Mouse (Mus musculus) liver, adult 2 months (tissue): ENCODE measurements around the gene Rem1.

Experiments
- CTCF ChIP-seq: fragments of 200-500 bp; IDR thresholded peaks from 2 replicates; pipeline ENCODE4 v1.5.1; 2011; ENCODE audit warnings: low read depth, low read length, control low read depth
- POLR2A ChIP-seq: fragments of 200-500 bp; IDR thresholded peaks from 2 replicates; pipeline ENCODE4 v1.6.1; 2011; ENCODE audit warnings: low read length, control low read depth; ENCODE audit not compliant: insufficient read depth; ENCODE audit errors: extremely low read depth

DNA sequence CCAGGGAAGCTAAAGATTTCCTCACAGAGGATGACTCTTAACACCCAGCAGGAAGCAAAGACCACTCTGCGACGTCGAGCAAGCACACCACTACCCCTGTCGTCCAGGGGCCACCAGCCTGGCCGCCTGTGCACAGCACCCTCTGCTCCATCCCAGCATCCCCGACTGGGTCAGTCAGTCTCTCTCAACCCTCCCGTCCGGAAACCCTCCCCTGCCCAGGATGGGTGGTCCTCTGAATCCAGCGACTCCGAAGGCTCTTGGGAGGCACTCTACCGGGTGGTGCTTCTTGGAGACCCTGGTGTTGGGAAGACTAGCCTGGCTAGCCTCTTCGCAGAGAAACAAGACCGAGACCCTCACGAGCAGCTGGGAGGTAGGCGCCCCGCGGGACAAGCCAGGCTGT, 1.3 kb downstream of the Rem1 start:
- TF ChIP-seq POLR2A (no peak), CTCF (no peak)
